Mouse (Mus musculus) embryonic facial prominence, embryonic 11.5 days (tissue): ENCODE data around the gene Pitpna. TPM values are rescaled to one million over a fixed set of nuclear protein-coding genes. Genes with fewer than 3 reads are reported as not detected.

Experiments used
- ATAC-seq: fragments of 200-750 bp; cut with Nextera tagmentation; replicated peaks from 2 replicates; pipeline ENCODE4 v1.8.0; 2017; ENCODE audit warnings: low read depth; ENCODE audit not compliant: insufficient number of reproducible peaks, low FRiP score, low TSS enrichment
- DNase-seq: peaks from one replicate; pipeline ENCODE4 v3.0.0-alpha.2; 2015; ENCODE audit warnings: low spot score
- H3K27ac ChIP-seq: fragments of 300-500 bp; sonication (generic); replicated peaks from 2 replicates; pipeline ENCODE4 v1.5.1; 2014; ENCODE audit warnings: mild to moderate bottlenecking, low read depth, low read length, control low read depth
- H3K27me3 ChIP-seq: fragments of 300-500 bp; sonication (generic); 2 replicates; pipeline ENCODE4 v1.6.1; 2014; ENCODE audit warnings: mild to moderate bottlenecking, low read length, moderate library complexity, mixed read lengths; ENCODE audit not compliant: control insufficient read depth, insufficient read depth
- H3K36me3 ChIP-seq: fragments of 300-500 bp; sonication (generic); replicated peaks from 2 replicates; pipeline ENCODE4 v1.6.1; 2014; ENCODE audit warnings: low read depth, mild to moderate bottlenecking, low read length, moderate library complexity, mixed read lengths; ENCODE audit not compliant: control insufficient read depth, insufficient read depth
- H3K4me1 ChIP-seq: fragments of 300-500 bp; sonication (generic); 2 replicates; pipeline ENCODE4 v1.6.1; 2014; ENCODE audit warnings: low read length, mixed read lengths; ENCODE audit not compliant: control insufficient read depth, insufficient read depth
- H3K4me2 ChIP-seq: fragments of 300-500 bp; sonication (generic); 2 replicates; pipeline ENCODE4 v1.6.1; 2014; ENCODE audit warnings: low read depth, mild to moderate bottlenecking, control low read depth, low read length, moderate library complexity
- H3K4me3 ChIP-seq: fragments of 300-500 bp; sonication (generic); 2 replicates; pipeline ENCODE4 v1.5.1; 2014; ENCODE audit warnings: low read depth, low read length, control low read depth
- H3K9ac ChIP-seq: fragments of 300-500 bp; sonication (generic); replicated peaks from 2 replicates; pipeline ENCODE4 v1.6.1; 2014; ENCODE audit warnings: mild to moderate bottlenecking, control low read depth, low read length
- H3K9me3 ChIP-seq: fragments of 300-500 bp; sonication (generic); replicated peaks from 2 replicates; pipeline ENCODE4 v1.6.1; 2016; ENCODE audit warnings: mild to moderate bottlenecking, low read length, inconsistent platforms, mixed read lengths; ENCODE audit not compliant: control insufficient read depth
- WGBS: fragments of 180-500 bp; shearing (Covaris S2); extraction: QIAGEN DNeasy Blood & Tissue Kit; methylation state at CpG from one replicate; pipeline ENCODE4 v1.1.7; 2014; 5-methylcytosine and 5-hydroxymethylcytosine counted together
- microRNA-seq: library from miRNA; unstranded; fragments of <30 nt; microRNA quantifications from one replicate; pipeline ENCODE4, GENCODE M21; 2016; ENCODE audit warnings: borderline number of aligned reads
- polyA plus RNA-seq: library from polyadenylated mRNA; unstranded; fragments of >200 nt; fragmentation: Nextera tagmentation; extraction: Ambion mirVana; gene quantifications from 2 replicates; pipeline ENCODE4 v1.2.1, GENCODE M21; 2014

Pitpna gene
- polyA plus RNA-seq, 1 experiment from 2014 or later = 83.0 TPM

- Histone ChIP-seq H3K27ac (no peak overlapping the region), H3K4me2 (peak overlapping the region; percentile 39), H3K4me3 (peak overlapping the region; percentile 100), H3K36me3 (no peaks in the 10 kb centered on the region), H3K27me3 (no peaks in the 10 kb centered on the region), H3K4me1 (peaks cover 3% of the 10 kb centered on the region; the same call in 1 of the 2 replicates), H3K9me3 (no peaks in the 10 kb centered on the region), H3K9ac (no peak overlapping the region; the same call in 1 of the 2 replicates)
- 81% methylated on average over 3 of the region's 3 CpGs for WGBS
- ATAC-seq (no peak), DNase-seq (no peak)
Observed at GRCm38 (mm10) chr11:75677881-75678746, 90.2 kb downstream of the Pitpna start.

Small RNA genes lying within 50 kb of the gene (microRNA-seq; reads per million reads assigned to microRNA genes)
- not detected for gene Mir3971

Other genes starting within 250 kb of the Pitpna start
- gene Rpa1, start 239.8 kb upstream of the Pitpna start, polyA plus RNA-seq = 138 and 150 TPM in 2 replicates
- 13.2 and 13.6 TPM in 2 replicates for gene Smyd4, start 239.7 kb upstream of the Pitpna start, polyA plus RNA-seq
- gene Serpinf1, start 165.4 kb upstream of the Pitpna start, polyA plus RNA-seq = 193 and 206 TPM in 2 replicates
- 0.34 TPM in 1 of 2 replicates, not detected in the other for gene Serpinf2, start 148.5 kb upstream of the Pitpna start, polyA plus RNA-seq
- gene Wdr81, start 133.4 kb upstream of the Pitpna start, polyA plus RNA-seq = 2.3 and 4.1 TPM in 2 replicates
- gene Tlcd2, start 126.4 kb upstream of the Pitpna start, polyA plus RNA-seq = 12.5 and 15.4 TPM in 2 replicates
- gene Prpf8, start 101.3 kb upstream of the Pitpna start, polyA plus RNA-seq = 102 and 103 TPM in 2 replicates
- 0.18 and 0.27 TPM in 2 replicates for gene Rilp, start 78.0 kb upstream of the Pitpna start, polyA plus RNA-seq
- 2.7 and 3.3 TPM in 2 replicates for gene Scarf1, start 74.6 kb upstream of the Pitpna start, polyA plus RNA-seq
- gene Slc43a2, start 56.4 kb upstream of the Pitpna start, polyA plus RNA-seq = 2.6 and 3.2 TPM in 2 replicates
- gene Inpp5k, start 42.9 kb downstream of the Pitpna start, polyA plus RNA-seq = 17.3 and 21.9 TPM in 2 replicates
- 14.1 and 14.5 TPM in 2 replicates for gene Myo1c, start 62.4 kb downstream of the Pitpna start, polyA plus RNA-seq
- gene Crk, start 91.2 kb downstream of the Pitpna start, polyA plus RNA-seq = 118 and 119 TPM in 2 replicates
- 1,573 and 1,672 TPM in 2 replicates for gene Ywhae, start 144.8 kb downstream of the Pitpna start, polyA plus RNA-seq
- gene Doc2b, start 208.0 kb downstream of the Pitpna start, polyA plus RNA-seq = 0.46 and 0.74 TPM in 2 replicates